Mouse (Mus musculus) MEL (cell line): ENCODE measurements around the gene Bahd1.

Experiments
- BHLHE40 ChIP-seq: IDR thresholded peaks from 2 replicates; pipeline ENCODE4 v1.6.1; 2012; ENCODE audit warnings: low read depth, mild to moderate bottlenecking, inconsistent platforms, low read length, improper control_type of control experiment, borderline replicate concordance
- CTCF ChIP-seq, 3 experiments: IDR thresholded peaks in 2 of 3; conservative IDR thresholded peaks in 1 of 3; 2 replicates each; pipeline ENCODE4 v1.5.1; 2011 to 2012; ENCODE audit warnings: low read length in 3 of 3, low read depth in 2 of 3, mild to moderate bottlenecking in 2 of 3, improper control_type of control experiment in 1 of 3, inconsistent platforms in 1 of 3, mixed read lengths in 1 of 3, moderate library complexity in 1 of 3; ENCODE audit not compliant: control insufficient read depth in 1 of 3, insufficient read depth in 1 of 3, poor library complexity in 1 of 3, severe bottlenecking in 1 of 3
- EP300 ChIP-seq, 2 experiments: IDR thresholded peaks; 2 replicates each; pipeline ENCODE4 v1.6.1; 2011; ENCODE audit warnings: improper control_type of control experiment in 2 of 2, low read length in 2 of 2, low read depth in 1 of 2, mild to moderate bottlenecking in 1 of 2
- GATA1 ChIP-seq: IDR thresholded peaks from 2 replicates; pipeline ENCODE4 v1.6.1; 2011; ENCODE audit warnings: low read depth, low read length, improper control_type of control experiment
- MAFK ChIP-seq: IDR thresholded peaks from 2 replicates; pipeline ENCODE4 v1.6.1; 2011; ENCODE audit warnings: low read depth, mild to moderate bottlenecking, low read length, improper control_type of control experiment, borderline replicate concordance
- NRF1 ChIP-seq: IDR thresholded peaks from 2 replicates; pipeline ENCODE4 v1.6.1; 2014; ENCODE audit warnings: low read depth, mild to moderate bottlenecking, inconsistent platforms, low read length, improper control_type of control experiment, moderate library complexity; ENCODE audit not compliant: poor library complexity, insufficient read depth, severe bottlenecking
- POLR2A ChIP-seq, 2 experiments: IDR thresholded peaks; 2 replicates each; pipeline ENCODE4 v1.6.1; 2011 to 2012; ENCODE audit warnings: low read length in 2 of 2, mild to moderate bottlenecking in 2 of 2, control low read depth in 1 of 2, improper control_type of control experiment in 1 of 2, low read depth in 1 of 2, moderate library complexity in 1 of 2; ENCODE audit not compliant: control insufficient read depth in 1 of 2, insufficient read depth in 1 of 2, poor library complexity in 1 of 2
- RCOR1 ChIP-seq: IDR thresholded peaks from 2 replicates; pipeline ENCODE4 v1.6.1; 2012; ENCODE audit warnings: low read depth, mild to moderate bottlenecking, inconsistent platforms, low read length, improper control_type of control experiment
- SIN3A ChIP-seq: IDR thresholded peaks from 2 replicates; pipeline ENCODE4 v1.6.1; 2012; ENCODE audit warnings: low read length, improper control_type of control experiment, inconsistent platforms
- SMC3 ChIP-seq: IDR thresholded peaks from 2 replicates; pipeline ENCODE4 v1.6.1; 2011; ENCODE audit warnings: low read depth, low read length, improper control_type of control experiment
- TAL1 ChIP-seq: IDR thresholded peaks from 2 replicates; pipeline ENCODE4 v1.6.1; 2012; ENCODE audit warnings: mild to moderate bottlenecking, inconsistent platforms, low read length, moderate library complexity, mixed read lengths
- ZMIZ1 ChIP-seq: IDR thresholded peaks from 2 replicates; pipeline ENCODE4 v1.6.1; 2012; ENCODE audit warnings: low read depth, mild to moderate bottlenecking, inconsistent platforms, low read length, improper control_type of control experiment, moderate library complexity

DNA sequence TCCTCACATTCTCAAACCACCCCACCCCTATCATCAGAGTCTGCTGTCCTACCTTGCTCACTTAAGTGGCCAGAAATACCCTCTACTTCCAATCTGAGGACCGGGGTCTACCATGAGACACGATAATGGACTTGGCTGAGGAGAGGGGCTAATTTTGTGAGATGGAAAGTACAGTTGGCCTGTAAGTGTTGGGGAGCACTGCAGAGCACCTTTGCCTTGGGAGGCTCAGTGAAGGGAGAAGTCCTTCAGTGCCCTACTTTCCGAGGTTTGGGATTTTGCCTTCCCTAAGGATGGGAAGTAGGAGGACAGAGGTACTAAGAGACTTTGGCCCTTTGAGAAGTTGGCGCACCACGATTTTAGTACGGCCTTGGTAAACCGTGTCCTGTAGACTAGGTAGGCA lies 871 bp upstream of the Bahd1 start:
- TF ChIP-seq POLR2A (IDR thresholded peaks at IDR 0.05; ENCODE audit: control insufficient read depth in 1 of 2, insufficient read depth in 1 of 2, low read depth in 1 of 2, low read length in 2 of 2, poor library complexity in 1 of 2), result no peak
- TF ChIP-seq BHLHE40, result no peak
- TF ChIP-seq CTCF (IDR thresholded peaks at IDR 0.05 in 2 of 3, conservative IDR thresholded peaks at IDR 0.05 in 1 of 3; ENCODE audit: control insufficient read depth in 1 of 3, insufficient read depth in 1 of 3, low read depth in 2 of 3, low read length in 3 of 3, poor library complexity in 1 of 3, severe bottlenecking in 1 of 3), result no peak
- no peak for TF ChIP-seq GATA1
- no peak for TF ChIP-seq SIN3A
- TF ChIP-seq NRF1, result no peak
- TF ChIP-seq RCOR1, result no peak
- TF ChIP-seq TAL1, result no peak
- TF ChIP-seq ZMIZ1, result no peak
- no peak for TF ChIP-seq EP300 (IDR thresholded peaks at IDR 0.05; ENCODE audit: low read depth in 1 of 2, low read length in 2 of 2)
- no peak for TF ChIP-seq SMC3
- no peak for TF ChIP-seq MAFK
